Mouse (Mus musculus): ENCODE measurements at regions not wholly inside any gene's neighbourhood (a gene's known extent, or its start where the extent isn't known, plus 50 kb on each side); places are given as distances from the start of the nearest gene placed in this dataset.

DNA sequence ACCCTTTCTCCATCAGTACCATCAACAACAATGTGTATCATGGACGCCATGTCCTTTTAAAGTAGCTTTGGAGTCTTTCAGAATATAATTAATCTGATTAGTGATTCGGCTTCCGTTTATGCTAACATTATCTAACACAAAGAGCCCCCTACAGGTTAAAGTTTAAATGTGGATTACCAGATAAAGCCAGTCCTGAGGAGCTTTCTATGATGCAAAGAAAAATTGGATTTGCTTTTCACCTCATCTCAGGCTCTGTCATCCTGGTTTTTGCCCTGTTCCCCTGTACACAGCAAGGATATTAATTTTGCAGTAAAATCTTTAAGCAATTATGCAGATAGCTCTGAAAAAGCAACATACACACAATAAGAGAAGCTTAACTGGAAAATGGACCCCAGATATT is 412.7 kb upstream of the Tbc1d2b start:
- no peak for DNase-seq (ENCODE audit: low spot score)

- DNase-seq (ENCODE audit: low spot score): no peak
Measured at GRCm38 (mm10) chr9:90690066-90690465, 419.5 kb upstream of the Tbc1d2b start.

GRCm38 (mm10) chr9:90691137-90691536 is 420.5 kb upstream of the Tbc1d2b start:
- no peak for DNase-seq (ENCODE audit: low spot score)

- no peak for DNase-seq (ENCODE audit: low spot score)
Measured at GRCm38 (mm10) chr9:90691676-90692661, 421.4 kb upstream of the Tbc1d2b start.

GRCm38 (mm10) chr9:90693031-90693671 is 422.5 kb upstream of the Tbc1d2b start:
- no peak for DNase-seq (ENCODE audit: low spot score)

GRCm38 (mm10) chr9:90694051-90694645 is 423.5 kb upstream of the Tbc1d2b start:
- no peak for DNase-seq (ENCODE audit: low spot score)

- no peak for DNase-seq (ENCODE audit: low spot score)
Measured at GRCm38 (mm10) chr9:90695693-90696092, 425.1 kb upstream of the Tbc1d2b start.

GRCm38 (mm10) chr9:90697279-90698000 is 426.8 kb upstream of the Tbc1d2b start:
- DNase-seq (ENCODE audit: low spot score): no peak

DNA sequence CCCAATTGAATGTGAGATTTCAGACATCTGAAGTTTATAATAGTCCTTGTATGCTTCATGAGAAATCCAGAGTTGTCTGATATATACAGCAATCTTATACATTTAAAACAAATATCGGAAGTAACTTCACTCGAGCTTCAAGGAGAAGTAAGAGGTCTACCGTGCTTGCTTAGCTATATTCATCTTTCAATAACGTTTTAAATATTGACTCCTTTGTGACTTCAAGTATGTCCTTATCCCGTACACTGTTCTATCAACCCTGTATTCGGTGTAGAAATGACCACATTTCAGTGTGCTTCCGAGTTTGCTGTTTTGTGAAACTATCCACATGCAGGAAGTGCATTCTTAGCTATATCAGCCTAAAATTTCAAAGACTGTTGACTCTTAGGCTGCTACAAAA is 427.8 kb upstream of the Tbc1d2b start:
- no peak for DNase-seq (ENCODE audit: low spot score)

DNA sequence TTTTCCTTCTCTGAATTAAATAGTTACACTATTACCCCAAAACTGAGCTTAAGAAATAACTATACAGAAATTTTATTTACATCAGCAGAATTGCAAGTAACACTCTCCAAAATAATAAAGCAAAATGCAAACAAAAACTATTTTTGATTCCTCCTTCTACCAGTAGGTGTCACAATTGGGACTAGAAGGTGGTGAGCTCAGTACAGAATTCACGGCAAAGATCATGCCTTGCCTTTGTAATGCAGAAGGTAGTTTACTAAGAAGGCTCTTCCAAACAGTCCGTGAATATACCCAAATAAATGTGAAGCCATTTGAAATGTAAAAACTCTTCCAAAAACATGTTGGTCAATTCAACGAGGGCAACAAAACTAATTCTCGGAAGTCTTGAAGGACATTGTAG is 428.5 kb upstream of the Tbc1d2b start:
- DNase-seq (ENCODE audit: low spot score): peak; percentile 4

DNA sequence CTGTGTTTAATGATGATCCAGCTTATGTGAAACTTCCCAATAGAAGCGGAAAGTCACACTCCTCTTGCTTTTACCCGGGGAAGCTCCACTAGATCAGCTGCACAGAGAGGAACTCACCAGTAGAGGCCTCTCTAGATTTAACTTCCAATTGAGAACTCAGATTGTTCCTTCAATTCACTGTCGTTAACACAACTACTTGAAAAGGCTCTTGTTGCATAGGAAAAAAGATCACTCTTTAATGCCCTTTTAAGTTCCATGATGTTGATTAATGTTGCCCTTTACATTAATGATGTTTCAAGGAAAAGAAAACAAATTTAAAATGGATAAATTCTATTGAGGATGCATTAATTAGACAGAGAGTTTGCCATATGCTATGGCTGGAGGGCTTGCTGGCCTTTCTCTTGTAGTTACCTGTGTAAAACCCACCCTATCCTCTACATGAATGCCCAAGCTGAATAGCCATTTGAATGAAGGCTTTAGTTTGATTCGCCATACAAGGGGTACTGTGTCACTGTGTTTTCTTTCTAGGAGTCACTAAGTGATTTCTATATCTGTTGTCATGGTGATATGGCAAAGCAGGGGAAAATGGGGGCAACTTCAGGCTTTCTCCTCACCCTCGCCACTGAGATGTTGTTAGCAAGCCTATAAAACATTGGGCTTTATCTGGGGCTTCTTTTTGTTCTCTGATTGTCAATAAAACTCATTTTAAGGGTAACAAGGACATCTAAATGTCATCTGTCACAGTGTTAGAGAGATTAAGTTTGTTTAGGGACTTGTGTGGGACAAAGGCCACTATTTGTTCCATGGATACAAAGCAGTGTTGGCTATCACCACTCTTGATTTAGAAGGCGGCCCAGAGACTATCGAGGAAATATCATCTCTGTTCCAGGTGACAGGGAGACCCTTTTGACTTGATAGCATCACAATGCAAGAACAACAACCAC is 429.9 kb upstream of the Tbc1d2b start:
- DNase-seq (ENCODE audit: low spot score): no peak

- no peak for DNase-seq (ENCODE audit: low spot score)
Measured at GRCm38 (mm10) chr9:90701180-90701765, 430.7 kb upstream of the Tbc1d2b start.

GRCm38 (mm10) chr9:90713685-90714084 is 443.1 kb upstream of the Tbc1d2b start:
- DNase-seq (ENCODE audit: low spot score): no peak

GRCm38 (mm10) chr9:90731450-90731849 is 460.8 kb upstream of the Tbc1d2b start:
- DNase-seq (ENCODE audit: low spot score): no peak

DNA sequence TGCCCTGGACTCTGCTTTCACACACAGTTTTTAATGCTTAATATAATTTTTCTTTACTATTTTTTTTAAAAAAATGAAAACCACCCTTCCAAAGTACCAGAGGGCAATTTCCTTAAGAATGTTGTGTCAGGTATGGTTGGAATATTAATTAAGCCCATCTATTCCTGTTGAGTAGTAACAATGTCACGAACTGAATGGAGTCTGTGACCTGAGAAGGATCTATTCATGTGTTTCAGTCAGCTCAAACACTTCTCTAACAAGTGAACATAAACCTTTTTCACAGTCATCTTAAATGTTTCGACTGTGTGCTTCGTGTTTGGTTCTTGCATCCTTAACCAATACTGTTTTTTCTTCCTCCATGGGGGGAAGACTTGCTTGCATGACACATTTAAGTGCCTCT is 486.6 kb upstream of the Tbc1d2b start:
- DNase-seq (ENCODE audit: low spot score): no peak

GRCm38 (mm10) chr9:90774296-90774695 is 503.7 kb upstream of the Tbc1d2b start:
- no peak for DNase-seq (ENCODE audit: low spot score)

DNA sequence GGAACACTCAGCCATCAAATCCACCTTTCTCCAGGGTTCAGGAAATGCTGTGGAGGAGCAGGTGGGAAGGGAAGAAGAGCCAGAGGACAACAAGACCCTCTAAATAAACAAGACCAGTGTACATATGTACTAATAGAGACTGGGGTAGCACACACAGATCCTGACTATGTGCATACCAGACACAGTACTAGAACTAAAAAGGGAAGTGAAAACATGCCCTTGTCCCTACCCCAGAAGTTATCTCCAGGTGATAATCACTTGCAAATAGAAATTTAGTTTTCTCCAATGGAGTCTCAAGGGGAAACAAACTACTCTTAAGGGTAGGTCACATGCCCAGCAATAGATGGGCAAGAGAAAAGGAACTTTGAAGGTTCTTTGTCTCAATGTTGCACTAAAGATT is 518.9 kb upstream of the Tbc1d2b start:
- DNase-seq (ENCODE audit: low spot score): no peak

- DNase-seq (ENCODE audit: low spot score): no peak
Measured at GRCm38 (mm10) chr9:90791871-90792270, 521.3 kb upstream of the Tbc1d2b start.

- no peak for DNase-seq (ENCODE audit: low spot score)
Measured at GRCm38 (mm10) chr9:90816844-90817243, 545.4 kb upstream of the Zic4 start.

DNA sequence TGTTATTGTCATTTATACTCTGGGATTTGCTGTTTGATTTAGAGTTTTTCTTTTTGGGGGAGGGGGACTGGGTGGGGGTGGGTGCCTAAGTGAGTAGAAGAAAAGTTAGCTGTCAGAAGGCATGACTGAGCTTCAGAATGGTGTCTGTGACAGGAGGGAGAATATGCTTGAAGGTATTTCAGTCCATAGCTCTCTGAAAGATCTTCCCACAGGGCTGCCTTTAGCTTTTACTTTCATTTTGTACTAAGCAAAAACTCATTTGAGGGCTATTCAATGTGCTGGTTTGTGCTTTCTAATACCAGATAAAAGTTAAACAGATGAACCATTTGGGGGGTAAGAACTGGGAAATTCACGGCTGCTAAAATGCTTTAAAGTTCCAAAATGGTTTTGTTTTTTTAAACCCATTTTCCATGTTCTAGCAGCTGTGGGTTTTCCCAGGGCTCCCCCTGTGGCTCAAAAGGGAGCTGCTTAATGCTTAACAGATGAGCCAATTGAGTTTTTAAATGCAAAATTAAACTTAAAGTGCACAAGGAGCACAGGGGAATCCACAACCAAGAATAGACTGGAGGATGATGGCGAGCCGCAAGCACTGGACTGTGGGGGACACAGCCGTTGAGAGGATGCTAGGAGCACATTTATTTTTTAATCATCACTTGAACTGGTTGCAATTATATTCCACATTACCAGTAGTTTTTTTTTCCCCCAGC is 538.5 kb upstream of the Zic4 start:
- peak; percentile 2 for DNase-seq (ENCODE audit: low spot score)

Data from heart, adult 8-10 months (tissue).